Mouse (Mus musculus) liver, adult 2 months (tissue): ENCODE data around the gene Agr3. TPM values are rescaled to one million over a fixed set of nuclear protein-coding genes. Genes with fewer than 3 reads are reported as not detected.
A peak's percentile ranks its signal among the peaks of the same experiment; 100 is the strongest.

Experiments
- DNase-seq: peaks from one replicate; pipeline ENCODE4 v3.0.0-alpha.2; 2011; ENCODE audit warnings: low read depth, low spot score; ENCODE audit errors: extremely low read depth
- H3K27ac ChIP-seq: fragments of 200-500 bp; replicated peaks from 2 replicates; pipeline ENCODE4 v1.5.1; 2012; ENCODE audit warnings: low read depth, mild to moderate bottlenecking, control low read depth, inconsistent platforms, low read length; ENCODE audit not compliant: insufficient read depth
- H3K27me3 ChIP-seq: fragments of 200-500 bp; 2 replicates; pipeline ENCODE4 v1.6.1; 2012; ENCODE audit warnings: mild to moderate bottlenecking, moderate library complexity, low read length, inconsistent platforms; ENCODE audit not compliant: control insufficient read depth, insufficient read depth
- H3K36me3 ChIP-seq: fragments of 200-500 bp; 2 replicates; pipeline ENCODE4 v1.6.1; 2012; ENCODE audit warnings: low read length, inconsistent platforms; ENCODE audit not compliant: control insufficient read depth, insufficient read depth
- H3K4me1 ChIP-seq: fragments of 200-500 bp; 2 replicates; pipeline ENCODE4 v1.6.1; 2011; ENCODE audit warnings: low read length; ENCODE audit not compliant: control insufficient read depth, insufficient read depth
- H3K4me3 ChIP-seq: fragments of 200-500 bp; 2 replicates; pipeline ENCODE4 v1.5.1; 2011; ENCODE audit warnings: low read depth, mild to moderate bottlenecking, control low read depth, low read length, moderate library complexity; ENCODE audit not compliant: insufficient read depth
- H3K79me2 ChIP-seq: fragments of 200-500 bp; 2 replicates; pipeline ENCODE4 v1.6.1; 2012; ENCODE audit warnings: inconsistent platforms, mild to moderate bottlenecking, low read length, moderate library complexity; ENCODE audit not compliant: control insufficient read depth, insufficient read depth
- H3K9ac ChIP-seq: fragments of 200-500 bp; 2 replicates; pipeline ENCODE4 v1.6.1; 2012; ENCODE audit warnings: low read depth, mild to moderate bottlenecking, control low read depth, inconsistent platforms, low read length
- CTCF ChIP-seq: fragments of 200-500 bp; IDR thresholded peaks from 2 replicates; pipeline ENCODE4 v1.5.1; 2011; ENCODE audit warnings: low read depth, low read length, control low read depth
- POLR2A ChIP-seq: fragments of 200-500 bp; IDR thresholded peaks from 2 replicates; pipeline ENCODE4 v1.6.1; 2011; ENCODE audit warnings: low read length, control low read depth; ENCODE audit not compliant: insufficient read depth; ENCODE audit errors: extremely low read depth
- WGBS: fragments of 180-500 bp; shearing (Covaris S2); methylation state at CpG from one replicate; pipeline ENCODE4 v1.1.7; 2018; 5-methylcytosine and 5-hydroxymethylcytosine counted together
- polyA plus RNA-seq: library from polyadenylated mRNA; depleted of rRNA; stranded (reverse); fragments of >200 nt; gene quantifications from 2 replicates; pipeline ENCODE4 v1.2.3, GENCODE M21; 2012
- total RNA-seq: library from RNA; depleted of rRNA; stranded (reverse); fragments of >200 nt; gene quantifications from 2 replicates; pipeline ENCODE4 v1.2.3, GENCODE M21; 2014

Gene Agr3
- total and polyA plus RNA-seq, 2 experiments: not detected

- peak; percentile 41 for DNase-seq
- Histone ChIP-seq H3K79me2 (no peaks in the 10 kb centered on the region), H3K9ac (no peak overlapping the region), H3K27ac (no peak overlapping the region), H3K27me3 (no peaks in the 10 kb centered on the region), H3K4me1 (no peaks in the 10 kb centered on the region), H3K36me3 (no peaks in the 10 kb centered on the region), H3K4me3 (peak overlapping the region; percentile 38; the same call in 1 of the 2 replicates)
- WGBS: 33% methylated on average over 20 of the region's 20 CpGs
- 0 out of 2 replicates have a peak, but pooled peaks have one; percentile 17 for TF ChIP-seq CTCF
- TF ChIP-seq POLR2A: no peak
Observed at GRCm38 (mm10) chr12:35895875-35896763, 29.3 kb upstream of the Agr3 start.

- H3K36me3 ChIP-seq: no peaks in the 10 kb centered on the region
- H3K4me1 ChIP-seq: no peaks in the 10 kb centered on the region
- no peak for TF ChIP-seq CTCF
- no peak for TF ChIP-seq POLR2A
- no peak overlapping the region for H3K4me3 ChIP-seq
- DNase-seq: no peak
- H3K27ac ChIP-seq: no peak overlapping the region
- WGBS: 58% methylated on average over 4 of the region's 4 CpGs
- no peaks in the 10 kb centered on the region for H3K79me2 ChIP-seq
- H3K9ac ChIP-seq: no peak overlapping the region
- H3K27me3 ChIP-seq: no peaks in the 10 kb centered on the region
Observed at GRCm38 (mm10) chr12:35896764-35897282, 28.6 kb upstream of the Agr3 start.

GRCm38 (mm10) chr12:35910632-35911031 is 14.8 kb upstream of the Agr3 start:
- Histone ChIP-seq H3K9ac (no peak overlapping the region), H3K36me3 (no peaks in the 10 kb centered on the region), H3K4me3 (no peak overlapping the region), H3K4me1 (no peaks in the 10 kb centered on the region), H3K79me2 (no peaks in the 10 kb centered on the region), H3K27ac (no peak overlapping the region), H3K27me3 (no peaks in the 10 kb centered on the region)
- WGBS: 65% methylated on average over 1 of the region's 1 CpGs
- no peak for DNase-seq
- TF ChIP-seq CTCF: no peak
- TF ChIP-seq POLR2A: no peak

- H3K79me2 ChIP-seq: no peaks in the 10 kb centered on the region
- TF ChIP-seq POLR2A (no peak), CTCF (no peak)
- H3K4me3 ChIP-seq: no peak overlapping the region
- no peaks in the 10 kb centered on the region for H3K36me3 ChIP-seq
- no peaks in the 10 kb centered on the region for H3K27me3 ChIP-seq
- no peak for DNase-seq
- H3K27ac ChIP-seq: no peak overlapping the region
- no peak overlapping the region for H3K9ac ChIP-seq
- no peaks in the 10 kb centered on the region for H3K4me1 ChIP-seq
Observed at GRCm38 (mm10) chr12:35915813-35916212, 9.6 kb upstream of the Agr3 start.

GRCm38 (mm10) chr12:35916467-35916866 is 9.0 kb upstream of the Agr3 start:
- WGBS: 74% methylated on average over 1 of the region's 1 CpGs
- Histone ChIP-seq H3K27me3 (no peaks in the 10 kb centered on the region), H3K4me1 (no peaks in the 10 kb centered on the region), H3K27ac (no peak overlapping the region), H3K79me2 (no peaks in the 10 kb centered on the region), H3K36me3 (no peaks in the 10 kb centered on the region), H3K4me3 (no peak overlapping the region), H3K9ac (no peak overlapping the region)
- TF ChIP-seq POLR2A (no peak), CTCF (no peak)
- DNase-seq: no peak

GRCm38 (mm10) chr12:35918031-35918430 is 7.4 kb upstream of the Agr3 start:
- DNase-seq: no peak
- no peaks in the 10 kb centered on the region for H3K36me3 ChIP-seq
- H3K27me3 ChIP-seq: no peaks in the 10 kb centered on the region
- no peak for TF ChIP-seq CTCF
- no peak for TF ChIP-seq POLR2A
- no peaks in the 10 kb centered on the region for H3K79me2 ChIP-seq
- H3K9ac ChIP-seq: no peak overlapping the region
- no peak overlapping the region for H3K27ac ChIP-seq
- 68% methylated on average over 1 of the region's 1 CpGs for WGBS
- H3K4me1 ChIP-seq: no peaks in the 10 kb centered on the region
- no peak overlapping the region for H3K4me3 ChIP-seq
